Mouse (Mus musculus): Measurements from ENCODE around the gene Saysd1. TPM values are rescaled to one million over a fixed set of nuclear protein-coding genes. Genes with fewer than 3 reads are reported as not detected.
A peak's percentile ranks its signal among the peaks of the same experiment; 100 is the strongest.

Gene Saysd1
- total RNA-seq, 4 experiments from 2014 or later, result 4.2 to 5.9 (median 4.8) TPM

- no peak for DNase-seq (ENCODE audit: low spot score in 2 of 2)
Observed at GRCm38 (mm10) chr14:20112218-20112617, 26.1 kb downstream of the Saysd1 start.

- DNase-seq (ENCODE audit: low spot score in 2 of 2), result no peak
Observed at GRCm38 (mm10) chr14:20110945-20111344, 27.4 kb downstream of the Saysd1 start.

GRCm38 (mm10) chr14:20106271-20106670, 32.1 kb downstream of the Saysd1 start:
- DNase-seq (ENCODE audit: low spot score in 2 of 2), result no peak

- DNase-seq (ENCODE audit: low spot score in 2 of 2), result no peak
Observed at GRCm38 (mm10) chr14:20103207-20103606, 35.1 kb downstream of the Saysd1 start.

- no peak for DNase-seq (ENCODE audit: low spot score in 2 of 2)
Observed at GRCm38 (mm10) chr14:20098061-20098460, 40.3 kb downstream of the Saysd1 start.

GRCm38 (mm10) chr14:20094942-20095341, 43.4 kb downstream of the Saysd1 start:
- no peak for DNase-seq (ENCODE audit: low spot score in 2 of 2)

- DNase-seq (ENCODE audit: low spot score in 2 of 2), result no peak
Observed at GRCm38 (mm10) chr14:20093493-20093892, 44.8 kb downstream of the Saysd1 start.

- DNase-seq (ENCODE audit: low spot score in 2 of 2), result no peak
Observed at GRCm38 (mm10) chr14:20084335-20084734, 54.0 kb downstream of the Saysd1 start.

GRCm38 (mm10) chr14:20082536-20083325, 55.6 kb downstream of the Saysd1 start:
- DNase-seq (ENCODE audit: low spot score in 2 of 2), result peak; percentile 87 to 94

GRCm38 (mm10) chr14:20081937-20082533, 56.3 kb downstream of the Saysd1 start:
- no peak for DNase-seq (ENCODE audit: low spot score in 2 of 2)

- no peak for DNase-seq (ENCODE audit: low spot score in 2 of 2)
Observed at GRCm38 (mm10) chr14:20081084-20081483, 57.2 kb downstream of the Saysd1 start.

- DNase-seq (ENCODE audit: low spot score in 2 of 2), result no peak
Observed at GRCm38 (mm10) chr14:20077181-20077580, 61.2 kb downstream of the Saysd1 start.

GRCm38 (mm10) chr14:20075544-20075943, 62.8 kb downstream of the Saysd1 start:
- DNase-seq (ENCODE audit: low spot score in 2 of 2), result no peak

GRCm38 (mm10) chr14:20074759-20075158, 63.6 kb downstream of the Saysd1 start:
- no peak for DNase-seq (ENCODE audit: low spot score in 2 of 2)

- no peak for DNase-seq (ENCODE audit: low spot score in 2 of 2)
Observed at GRCm38 (mm10) chr14:20070629-20071028, 67.7 kb downstream of the Saysd1 start.

- no peak for DNase-seq (ENCODE audit: low spot score in 2 of 2)
Observed at GRCm38 (mm10) chr14:20068365-20068764, 70.0 kb downstream of the Saysd1 start.

- DNase-seq (ENCODE audit: low spot score in 2 of 2), result peak; percentile 72 to 79
Observed at GRCm38 (mm10) chr14:20067293-20068074, 70.8 kb downstream of the Saysd1 start.

- DNase-seq (ENCODE audit: low spot score in 2 of 2), result no peak
Observed at GRCm38 (mm10) chr14:20064771-20065170, 73.6 kb downstream of the Saysd1 start.

- DNase-seq (ENCODE audit: low spot score in 2 of 2), result no peak
Observed at GRCm38 (mm10) chr14:20048481-20048835, 89.9 kb downstream of the Saysd1 start.

GRCm38 (mm10) chr14:20047814-20048480, 90.4 kb downstream of the Saysd1 start:
- DNase-seq (ENCODE audit: low spot score in 2 of 2), result no peak

GRCm38 (mm10) chr14:20047291-20047690, 91.0 kb downstream of the Saysd1 start:
- no peak for DNase-seq (ENCODE audit: low spot score in 2 of 2)

GRCm38 (mm10) chr14:20044036-20044435, 94.3 kb downstream of the Saysd1 start:
- no peak for DNase-seq (ENCODE audit: low spot score in 2 of 2)

Data from layer of hippocampus, adult 8-10 months (tissue).